Mouse (Mus musculus): ENCODE results near the gene Fxyd6. TPM values are rescaled to one million over a fixed set of nuclear protein-coding genes. Genes with fewer than 3 reads are reported as not detected.
A peak's percentile ranks its signal among the peaks of the same experiment; 100 is the strongest.

The Fxyd6 gene
- polyA plus RNA-seq, 1 experiment, result 18.9 TPM

DNA sequence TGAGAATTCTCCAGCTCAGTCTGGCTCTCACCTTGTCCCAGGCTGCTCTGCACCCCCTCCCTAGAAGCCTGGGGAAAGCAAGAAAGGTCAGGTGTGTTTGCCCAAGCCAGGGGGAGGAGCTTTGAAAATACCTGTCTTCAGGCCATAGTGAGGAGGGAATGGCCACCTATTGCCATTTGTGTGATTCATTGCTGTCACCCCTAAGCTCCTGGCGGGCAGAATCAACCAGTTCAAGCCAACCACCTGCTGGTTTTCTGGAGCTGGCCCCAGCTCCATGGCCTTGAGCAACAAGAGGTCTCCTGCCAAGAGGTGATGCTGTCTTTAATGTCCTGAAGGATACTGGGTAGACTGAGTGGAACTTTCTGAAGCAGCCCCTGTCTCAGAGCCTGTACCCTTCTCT is 28.4 kb downstream of the Fxyd6 start:
- 34% methylated on average over 1 of the region's 1 CpGs for WGBS
- no peak for TF ChIP-seq POLR2A (IDR thresholded peaks at IDR 0.05; ENCODE audit: low read depth, low read length)
- no peak for TF ChIP-seq CTCF (IDR thresholded peaks at IDR 0.05; ENCODE audit: extremely low read depth, insufficient read length, insufficient replicate concordance, low read depth, low read length)
- Histone ChIP-seq H3K27me3 (ENCODE audit: control insufficient read depth, insufficient read depth, low read length) (no peaks in the 10 kb centered on the region), H3K4me1 (ENCODE audit: control insufficient read depth, insufficient read depth, insufficient read length, low read length) (no peaks in the 10 kb centered on the region), H3K4me3 (ENCODE audit: low read depth, low read length) (no peak overlapping the region), H3K36me3 (ENCODE audit: control insufficient read depth, insufficient read depth, low read length) (no peaks in the 10 kb centered on the region), H3K27ac (ENCODE audit: insufficient read depth, low read depth, low read length) (no peak overlapping the region)

GRCm38 (mm10) chr9:45399434-45399833 is 29.4 kb downstream of the Fxyd6 start, which contains the start of gene Fxyd2:
Gene Fxyd2, plus strand, starts transcription at chr9:45399669.
- WGBS, result 75% methylated on average over 4 of the region's 4 CpGs
- Histone ChIP-seq H3K27ac (ENCODE audit: insufficient read depth, low read depth, low read length) (no peak within 1 kb of the TSS), H3K4me3 (ENCODE audit: low read depth, low read length) (no peak within 1 kb of the TSS), H3K27me3 (ENCODE audit: control insufficient read depth, insufficient read depth, low read length) (no peaks in the 10 kb centered on the region), H3K36me3 (ENCODE audit: control insufficient read depth, insufficient read depth, low read length) (no peaks in the 10 kb centered on the region), H3K4me1 (ENCODE audit: control insufficient read depth, insufficient read depth, insufficient read length, low read length) (no peaks in the 10 kb centered on the region)
- no peak for TF ChIP-seq POLR2A (IDR thresholded peaks at IDR 0.05; ENCODE audit: low read depth, low read length)
- no peak for TF ChIP-seq CTCF (IDR thresholded peaks at IDR 0.05; ENCODE audit: extremely low read depth, insufficient read length, insufficient replicate concordance, low read depth, low read length)

DNA sequence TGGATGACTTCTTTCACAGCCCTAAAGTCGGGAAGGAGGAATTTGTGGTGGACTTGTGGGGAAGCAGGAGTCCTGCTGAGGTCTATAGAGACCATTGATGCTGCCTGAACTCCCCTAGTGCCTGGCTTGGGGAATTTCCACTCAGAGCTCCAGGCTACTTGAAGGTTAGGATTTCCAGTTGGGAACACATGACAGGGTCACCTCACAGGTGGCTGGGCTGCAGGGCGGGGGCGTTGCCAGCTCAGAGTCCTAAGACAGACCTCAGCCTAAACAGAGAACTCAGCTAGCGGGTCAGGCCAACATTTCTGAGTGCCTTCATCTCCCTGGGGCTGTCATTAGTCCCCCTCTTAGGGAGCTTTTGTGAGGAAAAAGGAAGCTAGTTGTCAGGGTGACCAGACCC is 31.9 kb downstream of the Fxyd6 start:
- no peaks in the 10 kb centered on the region for H3K4me1 ChIP-seq (ENCODE audit: control insufficient read depth, insufficient read depth, insufficient read length, low read length)
- H3K27me3 ChIP-seq (ENCODE audit: control insufficient read depth, insufficient read depth, low read length), result no peaks in the 10 kb centered on the region
- H3K36me3 ChIP-seq (ENCODE audit: control insufficient read depth, insufficient read depth, low read length), result no peaks in the 10 kb centered on the region
- no peak overlapping the region for H3K4me3 ChIP-seq (ENCODE audit: low read depth, low read length)
- TF ChIP-seq CTCF (IDR thresholded peaks at IDR 0.05; ENCODE audit: extremely low read depth, insufficient read length, insufficient replicate concordance, low read depth, low read length), result no peak
- no peak for TF ChIP-seq POLR2A (IDR thresholded peaks at IDR 0.05; ENCODE audit: low read depth, low read length)
- 57% methylated on average over 4 of the region's 4 CpGs for WGBS
- no peak overlapping the region for H3K27ac ChIP-seq (ENCODE audit: insufficient read depth, low read depth, low read length)

DNA sequence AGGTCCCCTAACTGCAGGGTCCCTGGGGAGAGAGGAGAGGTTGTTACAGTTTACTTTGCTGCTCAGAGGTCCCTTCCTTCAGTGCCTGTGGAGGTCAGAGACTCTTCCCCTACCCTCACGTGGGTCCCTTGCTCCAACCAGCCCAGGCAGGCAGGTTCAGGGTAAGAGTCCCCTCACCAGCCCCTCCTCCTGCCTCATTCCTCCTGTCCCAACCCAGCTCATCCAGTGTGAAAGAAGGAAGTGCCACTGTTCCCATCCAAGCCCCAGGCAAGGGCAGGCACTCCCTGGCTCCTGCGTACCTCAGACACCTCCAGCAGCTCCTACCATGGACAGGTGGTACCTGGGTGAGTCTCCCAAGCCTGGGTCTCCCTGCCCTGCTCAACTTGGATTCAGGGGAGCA is 33.0 kb downstream of the Fxyd6 start:
- H3K36me3 ChIP-seq (ENCODE audit: control insufficient read depth, insufficient read depth, low read length), result no peaks in the 10 kb centered on the region
- H3K27me3 ChIP-seq (ENCODE audit: control insufficient read depth, insufficient read depth, low read length), result no peaks in the 10 kb centered on the region
- 36% methylated on average over 2 of the region's 2 CpGs for WGBS
- no peak for TF ChIP-seq CTCF (IDR thresholded peaks at IDR 0.05; ENCODE audit: extremely low read depth, insufficient read length, insufficient replicate concordance, low read depth, low read length)
- TF ChIP-seq POLR2A (IDR thresholded peaks at IDR 0.05; ENCODE audit: low read depth, low read length), result no peak
- H3K4me3 ChIP-seq (ENCODE audit: low read depth, low read length), result no peak overlapping the region
- H3K27ac ChIP-seq (ENCODE audit: insufficient read depth, low read depth, low read length), result no peak overlapping the region
- H3K4me1 ChIP-seq (ENCODE audit: control insufficient read depth, insufficient read depth, insufficient read length, low read length), result no peaks in the 10 kb centered on the region

- TF ChIP-seq CTCF (IDR thresholded peaks at IDR 0.05; ENCODE audit: extremely low read depth, insufficient read length, insufficient replicate concordance, low read depth, low read length), result no peak
- TF ChIP-seq POLR2A (IDR thresholded peaks at IDR 0.05; ENCODE audit: low read depth, low read length), result no peak
- no peak overlapping the region for H3K4me3 ChIP-seq (ENCODE audit: low read depth, low read length)
- H3K27me3 ChIP-seq (ENCODE audit: control insufficient read depth, insufficient read depth, low read length), result no peaks in the 10 kb centered on the region
- no peaks in the 10 kb centered on the region for H3K4me1 ChIP-seq (ENCODE audit: control insufficient read depth, insufficient read depth, insufficient read length, low read length)
- no peak overlapping the region for H3K27ac ChIP-seq (ENCODE audit: insufficient read depth, low read depth, low read length)
- 38% methylated on average over 5 of the region's 5 CpGs for WGBS
- H3K36me3 ChIP-seq (ENCODE audit: control insufficient read depth, insufficient read depth, low read length), result no peaks in the 10 kb centered on the region
Measured at GRCm38 (mm10) chr9:45405694-45406093, 35.7 kb downstream of the Fxyd6 start.

DNA sequence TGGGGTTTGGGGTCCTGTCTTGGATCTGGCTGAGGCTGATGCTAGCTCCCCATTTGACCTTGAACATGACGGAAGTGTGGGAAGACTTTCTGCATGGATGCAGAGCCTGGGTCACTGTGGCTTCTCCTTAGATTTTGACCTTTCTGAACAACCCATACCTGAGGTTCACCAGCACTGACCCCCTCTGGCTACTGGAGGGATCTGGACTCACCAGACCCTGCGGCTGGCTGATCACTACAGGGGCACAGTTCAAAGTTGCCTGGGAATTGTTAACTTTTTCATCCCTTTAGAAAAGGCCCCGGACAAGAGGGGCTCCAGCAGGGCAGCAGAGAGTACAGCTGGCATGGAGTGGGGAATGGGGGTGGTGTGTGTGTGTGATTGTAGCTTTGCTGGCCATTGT is 36.8 kb downstream of the Fxyd6 start:
- no peak overlapping the region for H3K27ac ChIP-seq (ENCODE audit: insufficient read depth, low read depth, low read length)
- H3K36me3 ChIP-seq (ENCODE audit: control insufficient read depth, insufficient read depth, low read length), result no peaks in the 10 kb centered on the region
- 89% methylated on average over 3 of the region's 3 CpGs for WGBS
- no peak overlapping the region for H3K4me3 ChIP-seq (ENCODE audit: low read depth, low read length)
- H3K27me3 ChIP-seq (ENCODE audit: control insufficient read depth, insufficient read depth, low read length), result no peaks in the 10 kb centered on the region
- no peak for TF ChIP-seq CTCF (IDR thresholded peaks at IDR 0.05; ENCODE audit: extremely low read depth, insufficient read length, insufficient replicate concordance, low read depth, low read length)
- no peak for TF ChIP-seq POLR2A (IDR thresholded peaks at IDR 0.05; ENCODE audit: low read depth, low read length)
- H3K4me1 ChIP-seq (ENCODE audit: control insufficient read depth, insufficient read depth, insufficient read length, low read length), result no peaks in the 10 kb centered on the region

- peak; percentile 70; the same call in 1 of the 2 replicates for TF ChIP-seq CTCF (IDR thresholded peaks at IDR 0.05; ENCODE audit: extremely low read depth, insufficient read length, insufficient replicate concordance, low read depth, low read length)
- no peak for TF ChIP-seq POLR2A (IDR thresholded peaks at IDR 0.05; ENCODE audit: low read depth, low read length)
- WGBS, result 35% methylated on average over 33 of the region's 33 CpGs
- no peaks in the 10 kb centered on the region for H3K27me3 ChIP-seq (ENCODE audit: control insufficient read depth, insufficient read depth, low read length)
- no peak overlapping the region for H3K27ac ChIP-seq (ENCODE audit: insufficient read depth, low read depth, low read length)
- H3K36me3 ChIP-seq (ENCODE audit: control insufficient read depth, insufficient read depth, low read length), result no peaks in the 10 kb centered on the region
- H3K4me1 ChIP-seq (ENCODE audit: control insufficient read depth, insufficient read depth, insufficient read length, low read length), result peaks cover 4% of the 10 kb centered on the region; the same call in 1 of the 2 replicates
- peak overlapping the region; percentile 27 for H3K4me3 ChIP-seq (ENCODE audit: low read depth, low read length)
Measured at GRCm38 (mm10) chr9:45407706-45408675, 38.0 kb downstream of the Fxyd6 start.

Data from small intestine, adult 2 months (tissue).